Mouse (Mus musculus) layer of hippocampus, postnatal 25 days (tissue): ENCODE measurements around the gene Prm1. TPM values are rescaled to one million over a fixed set of nuclear protein-coding genes. Genes with fewer than 3 reads are reported as not detected.
"Not testable (repeated sequence)": the region's sequence is repeated elsewhere in the genome, so short reads cannot be mapped to it uniquely, and the experiment has no call there.

Experiments used
- DNase-seq, 2 experiments: peaks; one replicate each; pipeline ENCODE4 v3.0.0; 2022; ENCODE audit warnings: mixed read lengths in 2 of 2, low spot score in 1 of 2; ENCODE audit errors: extremely low spot score in 1 of 2
- total RNA-seq, 2 experiments: library from RNA; stranded (reverse); gene quantifications; 2 replicates each; pipeline ENCODE4 v1.2.3; 2021

Gene Prm1
- total RNA-seq, 2 experiments from 2014 or later, result not detected

- no peak for DNase-seq
These were observed 20.2 kb upstream of the Prm1 start for GRCm38 (mm10) chr16:10825840-10826239.

- DNase-seq, result no peak
These were observed 18.9 kb upstream of the Prm1 start for GRCm38 (mm10) chr16:10824536-10824935.

GRCm38 (mm10) chr16:10821387-10821786 lies 15.7 kb upstream of the Prm1 start:
- DNase-seq, result no peak

GRCm38 (mm10) chr16:10819966-10820365 lies 14.3 kb upstream of the Prm1 start:
- DNase-seq, result no peak

- DNase-seq, result no peak
These were observed 13.0 kb upstream of the Prm1 start for GRCm38 (mm10) chr16:10818579-10819135.

- no peak for DNase-seq
These were observed 9.2 kb upstream of the Prm1 start for GRCm38 (mm10) chr16:10814864-10815263.

GRCm38 (mm10) chr16:10813726-10814125 lies 8.1 kb upstream of the Prm1 start:
- no peak for DNase-seq

- no peak for DNase-seq
These were observed 7.3 kb upstream of the Prm1 start, which contains the start of gene Gm11172 for GRCm38 (mm10) chr16:10812865-10813371. Gene Gm11172 (plus strand): TSS chr16:10812915.

GRCm38 (mm10) chr16:10810376-10810775 lies 4.7 kb upstream of the Prm1 start:
- DNase-seq, result no peak

- DNase-seq, result not testable (repeated sequence)
These were observed 3.2 kb downstream of the Prm1 start for GRCm38 (mm10) chr16:10802420-10802819.

GRCm38 (mm10) chr16:10796034-10796433 lies 9.6 kb downstream of the Prm1 start, which contains the start of gene Prm2:
Gene Prm2 (minus strand): TSS chr16:10796134.
- DNase-seq, result no peak

GRCm38 (mm10) chr16:10790702-10791101 lies 14.9 kb downstream of the Prm1 start, which contains the start of gene Prm3:
Gene Prm3 (minus strand): TSS chr16:10790914.
- DNase-seq, result no peak

GRCm38 (mm10) chr16:10788866-10789265 lies 16.8 kb downstream of the Prm1 start:
- DNase-seq, result no peak

- no peak for DNase-seq
These were observed 17.4 kb downstream of the Prm1 start, which contains the start of gene Tnp2 for GRCm38 (mm10) chr16:10788271-10788670. Gene Tnp2 (minus strand): TSS chr16:10788660.

GRCm38 (mm10) chr16:10787548-10788058 lies 18.0 kb downstream of the Prm1 start:
- DNase-seq, result no peak

- no peak for DNase-seq
These were observed 18.7 kb downstream of the Prm1 start for GRCm38 (mm10) chr16:10786782-10787547.

GRCm38 (mm10) chr16:10786288-10786687 lies 19.4 kb downstream of the Prm1 start:
- peak; percentile 48 to 71 for DNase-seq

GRCm38 (mm10) chr16:10785371-10786231 lies 20.0 kb downstream of the Prm1 start, which contains the start of gene Socs1:
Gene Socs1 (minus strand): TSS chr16:10785536.
- peak; percentile 54 to 57 for DNase-seq

GRCm38 (mm10) chr16:10784793-10785370 lies 20.8 kb downstream of the Prm1 start:
- peak; percentile 85 to 91 for DNase-seq
